Mouse (Mus musculus): Measurements from ENCODE around the gene Hoxd10. TPM values are rescaled to one million over a fixed set of nuclear protein-coding genes. Genes with fewer than 3 reads are reported as not detected.

Gene Hoxd10
- total RNA-seq, 2 experiments from 2014 or later: not detected

GRCm38 (mm10) chr2:74740311-74741091 is 48.8 kb downstream of the Hoxd10 start:
- DNase-seq (ENCODE audit: extremely low spot score in 1 of 2, low spot score in 1 of 2): no peak

- no peak for DNase-seq (ENCODE audit: extremely low spot score in 1 of 2, low spot score in 1 of 2)
Observed at GRCm38 (mm10) chr2:74741252-74741978, 49.7 kb downstream of the Hoxd10 start.

GRCm38 (mm10) chr2:74741979-74742277 is 50.2 kb downstream of the Hoxd10 start:
- no peak for DNase-seq (ENCODE audit: extremely low spot score in 1 of 2, low spot score in 1 of 2)

Small RNA genes within 50 kb of the gene (microRNA-seq; reads per million reads assigned to microRNA genes)
- 0 reads per million in 2 experiments for gene Gm44463
- 7.6 to 20.4 reads per million in 2 experiments for gene Mir10b

Other genes starting within 250 kb of the Hoxd10 start
- gene Lnpk, start 112.5 kb upstream of the Hoxd10 start, total RNA-seq (2021): 10 to 100 TPM; 52.6 to 53.5 TPM
- not detected for gene Evx2, start 32.4 kb upstream of the Hoxd10 start, total RNA-seq (2021)
- gene Hoxd13, start 23.6 kb upstream of the Hoxd10 start, total RNA-seq (2021): not detected
- gene Hoxd12, start 16.9 kb upstream of the Hoxd10 start, total RNA-seq (2021): not detected
- not detected for gene Hoxd11, start 12.4 kb upstream of the Hoxd10 start, total RNA-seq (2021)
- gene Hoxd9, start 5.8 kb downstream of the Hoxd10 start, total RNA-seq (2021): not detected
- gene Hoxd8, start 12.7 kb downstream of the Hoxd10 start, total RNA-seq (2021): not detected
- not detected for gene Hoxd3, start 20.0 kb downstream of the Hoxd10 start, total RNA-seq (2021)
- gene Hoxd4, start 20.0 kb downstream of the Hoxd10 start, total RNA-seq (2021): not detected
- not detected for gene Gm28230, start 34.8 kb downstream of the Hoxd10 start, total RNA-seq (2021)
- under 1 TPM; 0.20 to 0.26 TPM for gene Hoxd1, start 71.1 kb downstream of the Hoxd10 start, total RNA-seq (2021)
- 10 to 100 TPM; 43.7 to 46.3 TPM for gene Mtx2, start 133.9 kb downstream of the Hoxd10 start, total RNA-seq (2021)